In the genomic region with DNA sequence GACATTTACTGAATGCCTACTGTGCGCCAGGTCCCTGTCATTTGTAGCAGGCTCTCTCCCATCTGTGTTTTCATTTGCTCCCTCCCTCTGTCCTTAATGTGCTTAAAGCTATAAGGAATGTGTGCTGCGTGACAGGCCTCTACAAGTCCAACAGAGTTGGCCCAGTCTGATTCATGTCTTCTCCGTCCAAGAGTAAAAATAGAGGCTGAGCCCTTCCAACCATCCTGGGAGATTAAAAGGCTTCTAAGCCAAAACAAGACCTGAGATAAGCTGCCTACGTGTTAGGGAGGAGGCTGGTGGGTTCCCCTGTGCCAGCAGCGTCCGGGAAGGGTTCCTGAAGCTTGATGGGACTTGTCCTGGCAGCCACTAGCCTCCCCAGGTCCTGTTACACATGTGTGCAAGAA, we compare ENCODE assay signal across 15 mouse cellular contexts. TPM values are rescaled to one million over a fixed set of nuclear protein-coding genes. Genes with fewer than 3 reads are reported as not detected.
DNase-seq lines count a peak whose midpoint lies in the region; ATAC-seq lines count a peak whose summit lies in the region.
"Had no signal": no experiment of that assay in that cellular context is flagged by ENCODE, and none has a peak within 500 bp of the region (broad histone marks: within the 10 kb centered on the region; RNA-seq: fewer than 3 reads in every experiment).

No protein-coding gene starts in this region.

- H3K4me2 ChIP-seq in embryonic facial prominence, embryonic 13.5 days, result no peak overlapping the region
- no peak overlapping the region for H3K4me2 ChIP-seq in forebrain, embryonic 13.5 days
- H3K4me2 ChIP-seq: embryonic facial prominence, embryonic 12.5 days; limb, embryonic 12.5 days had no signal

- H3K4me1 ChIP-seq in embryonic facial prominence, embryonic 13.5 days, result peaks cover 8% of the 10 kb centered on the region
- no peaks in the 10 kb centered on the region for H3K4me1 ChIP-seq in embryonic facial prominence, embryonic 10.5 days
- H3K4me1 ChIP-seq in forebrain, embryonic 13.5 days, result no peaks in the 10 kb centered on the region
- H3K4me1 ChIP-seq: embryonic facial prominence, embryonic 12.5 days; limb, embryonic 12.5 days had no signal

- no peak for DNase-seq in embryonic facial prominence, embryonic 10.5 days (ENCODE audit: low spot score)
- peak; percentile 76 for DNase-seq in cerebellum, adult 8-10 months
- peak; percentile 40 to 58 for DNase-seq in gastrocnemius, postnatal 36 days
- DNase-seq in heart, postnatal 36 days, result peak; percentile 45
- DNase-seq in neural tube, embryonic 10.5 days (ENCODE audit: extremely low spot score, low spot score), result no peak
- no peak for DNase-seq in yolk sac, embryonic 10.5 days (ENCODE audit: low spot score)
- DNase-seq: adrenal gland, postnatal 14 days; kidney, postnatal 36 days; right cerebral cortex, adult 18-20 months had no signal

- peak overlapping the region; percentile 41; the same call in 1 of the 2 replicates for H3K27ac ChIP-seq in embryonic facial prominence, embryonic 13.5 days
- no peak overlapping the region for H3K27ac ChIP-seq in embryonic facial prominence, embryonic 10.5 days (replicated peaks)
- H3K27ac ChIP-seq in forebrain, embryonic 13.5 days, result no peak overlapping the region
- H3K27ac ChIP-seq: embryonic facial prominence, embryonic 12.5 days; limb, embryonic 12.5 days; macrophage had no signal

- H3K27me3 ChIP-seq in embryonic facial prominence, embryonic 13.5 days, result no peaks in the 10 kb centered on the region
- no peaks in the 10 kb centered on the region for H3K27me3 ChIP-seq in embryonic facial prominence, embryonic 10.5 days (replicated peaks; ENCODE audit: low read depth, poor library complexity, severe bottlenecking)
- H3K27me3 ChIP-seq in forebrain, embryonic 13.5 days, result no peaks in the 10 kb centered on the region
- H3K27me3 ChIP-seq: embryonic facial prominence, embryonic 12.5 days; limb, embryonic 12.5 days had no signal

- no peaks in the 10 kb centered on the region for H3K9me3 ChIP-seq in embryonic facial prominence, embryonic 13.5 days
- no peaks in the 10 kb centered on the region for H3K9me3 ChIP-seq in embryonic facial prominence, embryonic 10.5 days
- H3K9me3 ChIP-seq in forebrain, embryonic 13.5 days (replicated peaks), result no peaks in the 10 kb centered on the region
- H3K9me3 ChIP-seq: embryonic facial prominence, embryonic 12.5 days; limb, embryonic 12.5 days had no signal

- H3K9ac ChIP-seq in embryonic facial prominence, embryonic 13.5 days, result no peak overlapping the region
- no peak overlapping the region for H3K9ac ChIP-seq in forebrain, embryonic 13.5 days
- H3K9ac ChIP-seq: embryonic facial prominence, embryonic 12.5 days; limb, embryonic 12.5 days had no signal

- H3K4me3 ChIP-seq in embryonic facial prominence, embryonic 13.5 days, result no peak overlapping the region
- H3K4me3 ChIP-seq in embryonic facial prominence, embryonic 10.5 days, result no peak overlapping the region
- no peak overlapping the region for H3K4me3 ChIP-seq in forebrain, embryonic 13.5 days
- H3K4me3 ChIP-seq: embryonic facial prominence, embryonic 12.5 days; limb, embryonic 12.5 days had no signal

- no peak for ATAC-seq in embryonic facial prominence, embryonic 13.5 days (ENCODE audit: insufficient number of reproducible peaks, insufficient read depth, low FRiP score, low TSS enrichment, low read depth)
- ATAC-seq in forebrain, embryonic 13.5 days, result no peak
- ATAC-seq: hindbrain, embryonic 16.5 days had no signal

- intact Hi-C loops in gastrocnemius, postnatal 36 days (cut with DNase I), result loop anchor here (5.0 kb wide), 1 partner anchor 58 kb away; the partner anchor contains the start of gene Ets2
- intact Hi-C loops in heart, postnatal 36 days (cut with DNase I), result no loop called here

- H3K36me3 ChIP-seq in embryonic facial prominence, embryonic 13.5 days, result no peaks in the 10 kb centered on the region
- H3K36me3 ChIP-seq in embryonic facial prominence, embryonic 10.5 days (replicated peaks), result no peaks in the 10 kb centered on the region
- no peaks in the 10 kb centered on the region for H3K36me3 ChIP-seq in forebrain, embryonic 13.5 days (ENCODE audit: poor library complexity, severe bottlenecking)
- H3K36me3 ChIP-seq: embryonic facial prominence, embryonic 12.5 days; limb, embryonic 12.5 days had no signal

- WGBS in embryonic facial prominence, embryonic 13.5 days, result 66% methylated on average over 6 of the region's 6 CpGs
- 71% methylated on average over 6 of the region's 6 CpGs for WGBS in embryonic facial prominence, embryonic 10.5 days
- 78% methylated on average over 6 of the region's 6 CpGs for WGBS in forebrain, embryonic 13.5 days

RNA-seq across cellular contexts. Expression of gene Ets2, which starts 58.1 kb away (rescaled TPM):
- 74.7 and 87.7 TPM in 2 replicates for polyA plus RNA-seq in embryonic facial prominence, embryonic 13.5 days (2015; fragmentation: Nextera tagmentation; extraction: Ambion mirVana)
- 32.6 and 33.2 TPM in 2 replicates for polyA plus RNA-seq in embryonic facial prominence, embryonic 10.5 days (2016; fragmentation: Nextera tagmentation; extraction: Ambion mirVana)
- 10 to 100 TPM; 29.7 to 33.0 TPM for total RNA-seq in gastrocnemius, postnatal 36 days (2021)
- 100 to 1,000 TPM in 1 of 2 experiments, 10 to 100 TPM in 1; 78.2 to 109 TPM for total RNA-seq in heart, postnatal 36 days (2021)
- polyA plus RNA-seq in forebrain, embryonic 13.5 days (2015; fragmentation: Nextera tagmentation; extraction: Ambion mirVana), result 9.3 and 10.7 TPM in 2 replicates

Comparison
In these comparisons a context has a peak if more than half of its experiments do, and no peak if none do; other contexts are left out.
1. DNase-seq: peak in cerebellum, adult 8-10 months (single experiment), gastrocnemius, postnatal 36 days (2 of 2) and heart, postnatal 36 days (2 of 2); none in embryonic facial prominence, embryonic 10.5 days (single experiment), neural tube, embryonic 10.5 days (single experiment) and yolk sac, embryonic 10.5 days (single experiment).